ENCODE assay signal across 22 mouse cellular contexts in genomic region chr14:75005478-75006199, GRCm38 (mm10). TPM values are rescaled to one million over a fixed set of nuclear protein-coding genes. Genes with fewer than 3 reads are reported as not detected.
DNase-seq lines count a peak whose midpoint lies in the region; ATAC-seq and TF ChIP-seq lines count a peak whose summit lies in the region.
"Had no signal": no experiment of that assay in that cellular context is flagged by ENCODE, and none has a peak within 500 bp of the region (broad histone marks: within the 10 kb centered on the region; RNA-seq: fewer than 3 reads in every experiment).

No protein-coding gene starts in this region.

- H3K4me1 ChIP-seq in bone marrow macrophage, adult 2 months (ENCODE audit: control insufficient read depth, insufficient read depth, low read length): peaks cover 42% of the 10 kb centered on the region
- no peaks in the 10 kb centered on the region for H3K4me1 ChIP-seq in forebrain, embryonic 15.5 days

- 77% methylated on average over 2 of the region's 2 CpGs for WGBS in forebrain, embryonic 15.5 days

- H3K27me3 ChIP-seq in forebrain, embryonic 15.5 days: no peaks in the 10 kb centered on the region
- H3K27me3 ChIP-seq: limb, embryonic 15.5 days had no signal

- H3K4me2 ChIP-seq in forebrain, embryonic 15.5 days (replicated peaks): no peak overlapping the region
- H3K4me2 ChIP-seq: hindbrain, embryonic 14.5 days; limb, embryonic 15.5 days had no signal

- DNase-seq in frontal cortex, postnatal 36 days (ENCODE audit: low spot score in 2 of 2): no peak
- peak; percentile 8 for DNase-seq in 3T3-L1 (ENCODE audit: low read depth, low spot score)
- DNase-seq in adrenal gland, adult (ENCODE audit: inconsistent age in 2 of 2, low spot score in 1 of 2): no peak
- DNase-seq in adrenal gland, postnatal 10 days: no peak
- DNase-seq: adrenal gland, postnatal 14 days; cerebellum, adult 18-20 months; cerebellum, postnatal 36 days; gastrocnemius, postnatal 14 days; heart, postnatal 10 days; layer of hippocampus, postnatal 36 days; liver, postnatal 0 days; lung, postnatal 36 days; midbrain, embryonic 14.5 days; thymus, postnatal 14 days had no signal

- ATAC-seq in frontal cortex, adult (ENCODE audit: low TSS enrichment): peak; percentile 55; the same call in 1 of the 2 replicates
- ATAC-seq in megakaryocyte progenitor cell, adult 5-6 weeks (replicated peaks; ENCODE audit: poor library complexity): peak; percentile 85
- no peak for ATAC-seq in forebrain, embryonic 15.5 days (replicated peaks)
- ATAC-seq: intestine, embryonic 16.5 days; liver, postnatal 0 days had no signal

- H3K36me3 ChIP-seq in forebrain, embryonic 15.5 days: no peaks in the 10 kb centered on the region
- H3K36me3 ChIP-seq: G1E; limb, embryonic 15.5 days had no signal

- no peak for TF ChIP-seq CTCF in bone marrow macrophage, adult 2 months (IDR thresholded peaks at IDR 0.05; ENCODE audit: low read depth, low read length)

- peak overlapping the region; percentile 31 for H3K27ac ChIP-seq in bone marrow macrophage, adult 2 months (ENCODE audit: insufficient read depth, low read depth, low read length)
- H3K27ac ChIP-seq in forebrain, embryonic 15.5 days (replicated peaks): no peak overlapping the region
- H3K27ac ChIP-seq: hindbrain, embryonic 14.5 days; limb, embryonic 15.5 days had no signal

- no peaks in the 10 kb centered on the region for H3K9me3 ChIP-seq in forebrain, embryonic 15.5 days
- H3K9me3 ChIP-seq: G1E; limb, embryonic 15.5 days had no signal

- H3K4me3 ChIP-seq in bone marrow macrophage, adult 2 months (ENCODE audit: insufficient read depth, low read length): no peak overlapping the region
- H3K4me3 ChIP-seq in forebrain, embryonic 15.5 days: no peak overlapping the region
- H3K4me3 ChIP-seq: limb, embryonic 15.5 days had no signal

- H3K9ac ChIP-seq in forebrain, embryonic 15.5 days (replicated peaks): no peak overlapping the region
- H3K9ac ChIP-seq: hindbrain, embryonic 14.5 days; limb, embryonic 15.5 days; liver, postnatal 0 days had no signal

- no peak for TF ChIP-seq POLR2A in bone marrow macrophage, adult 2 months (IDR thresholded peaks at IDR 0.05; ENCODE audit: borderline replicate concordance, low read depth, low read length)

RNA-seq across cellular contexts. Expression of gene Rubcnl, which starts 10.2 kb away (rescaled TPM):
- polyA plus RNA-seq in bone marrow macrophage, adult 2 months (2012; ENCODE audit: insufficient read depth, insufficient read length, missing spikeins): 8.3 and 9.0 TPM in 2 replicates
- 2.2 and 2.4 TPM in 2 replicates for total RNA-seq in megakaryocyte progenitor cell, adult 5-6 weeks (2015)
- 1.4 and 2.3 TPM in 2 replicates for total RNA-seq in megakaryocyte progenitor cell, adult 5-6 weeks (2017)
- total RNA-seq in adrenal gland, postnatal 10 days (2021): 1 to 10 TPM; 1.4 to 1.8 TPM
- 0.28 and 0.42 TPM in 2 replicates for polyA plus RNA-seq in forebrain, embryonic 15.5 days (2015; fragmentation: Nextera tagmentation; extraction: Ambion mirVana)
- polyA plus RNA-seq: G1E had no signal

RNA-seq across cellular contexts. Expression of gene Lrch1, which starts 58.0 kb away (rescaled TPM):
- polyA plus RNA-seq in bone marrow macrophage, adult 2 months (2012; ENCODE audit: insufficient read depth, insufficient read length, missing spikeins): 21.3 and 21.8 TPM in 2 replicates
- total RNA-seq in megakaryocyte progenitor cell, adult 5-6 weeks (2015): 12.1 and 14.3 TPM in 2 replicates
- 9.3 and 11.3 TPM in 2 replicates for total RNA-seq in megakaryocyte progenitor cell, adult 5-6 weeks (2017)
- 10 to 100 TPM; 13.7 to 16.2 TPM for total RNA-seq in adrenal gland, postnatal 10 days (2021)
- 10.9 and 13.6 TPM in 2 replicates for polyA plus RNA-seq in forebrain, embryonic 15.5 days (2015; fragmentation: Nextera tagmentation; extraction: Ambion mirVana)
- polyA plus RNA-seq: G1E had no signal
